Mouse (Mus musculus): ENCODE measurements around the gene B3gnt7. TPM values are rescaled to one million over a fixed set of nuclear protein-coding genes. Genes with fewer than 3 reads are reported as not detected.
A peak's percentile ranks its signal among the peaks of the same experiment; 100 is the strongest.

The B3gnt7 gene
- polyA plus RNA-seq, 1 experiment: 0.05 TPM

GRCm38 (mm10) chr1:86300093-86300492, 2.5 kb upstream of the B3gnt7 start:
- Histone ChIP-seq H3K9me3 (ENCODE audit: control insufficient read depth, low read length) (0 out of 2 replicates have a peak, but pooled peaks cover 3% of the 10 kb centered on the region), H3K4me1 (ENCODE audit: control insufficient read depth) (peaks cover 53% of the 10 kb centered on the region), H3K36me3 (ENCODE audit: control insufficient read depth) (no peaks in the 10 kb centered on the region), H3K27me3 (ENCODE audit: control insufficient read depth) (peaks cover 29% of the 10 kb centered on the region), H3K4me3 (replicated peaks) (no peak overlapping the region)
- TF ChIP-seq TAL1 (IDR thresholded peaks at IDR 0.05; ENCODE audit: low read length) (no peak), GATA1 (IDR thresholded peaks at IDR 0.05; ENCODE audit: low read length) (no peak)

DNA sequence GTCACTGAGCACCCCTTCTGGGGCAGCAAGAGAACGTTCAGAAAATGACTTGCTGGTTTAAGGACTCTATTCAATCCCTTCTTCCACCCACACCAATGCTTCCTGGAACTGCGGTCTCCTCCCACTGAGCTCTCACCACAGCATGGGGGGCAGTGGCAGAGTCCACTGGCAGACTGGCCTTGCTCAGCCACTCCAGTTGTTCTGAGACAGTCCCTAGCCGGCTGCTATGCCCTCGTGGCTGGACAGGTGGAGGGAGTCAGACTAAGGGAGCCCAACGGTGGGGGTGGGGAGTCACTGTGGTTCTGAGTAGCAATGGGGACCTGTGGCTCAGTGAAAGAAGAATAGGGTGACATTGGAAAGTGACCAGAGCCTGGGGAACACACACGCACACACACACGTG, 1.9 kb upstream of the B3gnt7 start:
- H3K4me3 ChIP-seq (replicated peaks): no peak overlapping the region
- H3K27me3 ChIP-seq (ENCODE audit: control insufficient read depth): peaks cover 32% of the 10 kb centered on the region
- H3K4me1 ChIP-seq (ENCODE audit: control insufficient read depth): peaks cover 53% of the 10 kb centered on the region
- H3K9me3 ChIP-seq (ENCODE audit: control insufficient read depth, low read length): peaks cover 9% of the 10 kb centered on the region; the same call in 1 of the 2 replicates
- peaks cover 5% of the 10 kb centered on the region for H3K36me3 ChIP-seq (ENCODE audit: control insufficient read depth)
- TF ChIP-seq GATA1 (IDR thresholded peaks at IDR 0.05; ENCODE audit: low read length) (no peak), TAL1 (IDR thresholded peaks at IDR 0.05; ENCODE audit: low read length) (no peak)

DNA sequence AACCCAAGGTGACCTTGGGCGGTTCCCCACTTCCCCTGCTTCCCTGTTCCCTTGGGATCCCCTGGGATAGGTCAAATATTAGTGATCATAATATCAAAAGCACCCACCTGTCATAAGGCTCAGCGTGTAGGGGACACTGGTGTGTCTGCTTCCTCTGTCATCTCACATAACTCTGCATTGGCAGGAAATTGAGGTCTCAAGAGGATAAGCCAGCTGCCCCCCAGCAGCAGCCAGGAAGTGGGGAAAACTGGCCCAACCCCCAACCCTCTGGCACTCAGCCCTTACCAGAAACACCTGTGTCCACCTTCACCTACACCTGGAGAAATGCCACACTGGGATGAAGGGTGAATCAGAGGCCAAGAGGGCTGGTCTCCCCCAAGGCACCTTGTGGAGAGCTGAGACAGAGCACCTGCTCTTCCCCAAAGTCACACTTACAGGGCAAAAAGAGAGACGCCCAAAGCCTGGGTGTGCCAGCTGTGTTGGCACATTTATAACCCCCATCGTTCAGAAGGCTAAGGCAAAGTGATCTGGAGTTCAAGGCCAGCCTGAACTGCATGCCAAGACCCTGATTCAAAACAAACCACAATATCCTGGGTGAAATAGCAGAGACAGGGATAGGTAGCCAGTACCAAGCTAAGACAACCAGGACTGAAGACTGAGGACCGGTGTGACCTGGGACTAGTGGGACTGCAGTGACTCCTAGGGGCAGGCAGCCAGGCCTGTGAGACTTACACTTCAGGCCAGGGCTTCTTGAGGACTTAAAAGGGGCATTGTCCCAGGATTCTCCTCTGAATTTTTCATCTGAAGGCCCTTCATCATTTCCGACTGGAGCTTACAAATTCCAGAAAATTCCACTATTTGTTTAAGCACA, 1.2 kb upstream of the B3gnt7 start:
- no peak overlapping the region for H3K4me3 ChIP-seq (replicated peaks)
- H3K4me1 ChIP-seq (ENCODE audit: control insufficient read depth): peaks cover 55% of the 10 kb centered on the region
- no peak for TF ChIP-seq GATA1 (IDR thresholded peaks at IDR 0.05; ENCODE audit: low read length)
- no peak for TF ChIP-seq TAL1 (IDR thresholded peaks at IDR 0.05; ENCODE audit: low read length)
- peaks cover 10% of the 10 kb centered on the region for H3K36me3 ChIP-seq (ENCODE audit: control insufficient read depth)
- H3K27me3 ChIP-seq (ENCODE audit: control insufficient read depth): peaks cover 32% of the 10 kb centered on the region
- peaks cover 11% of the 10 kb centered on the region; the same call in 1 of the 2 replicates for H3K9me3 ChIP-seq (ENCODE audit: control insufficient read depth, low read length)

GRCm38 (mm10) chr1:86303063-86303872, 636 bp downstream of the B3gnt7 start:
- Histone ChIP-seq H3K4me1 (ENCODE audit: control insufficient read depth) (peaks cover 63% of the 10 kb centered on the region), H3K36me3 (ENCODE audit: control insufficient read depth) (peaks cover 11% of the 10 kb centered on the region), H3K9me3 (ENCODE audit: control insufficient read depth, low read length) (peaks cover 11% of the 10 kb centered on the region; the same call in 1 of the 2 replicates), H3K27me3 (ENCODE audit: control insufficient read depth) (peaks cover 32% of the 10 kb centered on the region), H3K4me3 (replicated peaks) (peak overlapping the region; percentile 64)
- TF ChIP-seq TAL1 (IDR thresholded peaks at IDR 0.05; ENCODE audit: low read length) (no peak), GATA1 (IDR thresholded peaks at IDR 0.05; ENCODE audit: low read length) (no peak)

DNA sequence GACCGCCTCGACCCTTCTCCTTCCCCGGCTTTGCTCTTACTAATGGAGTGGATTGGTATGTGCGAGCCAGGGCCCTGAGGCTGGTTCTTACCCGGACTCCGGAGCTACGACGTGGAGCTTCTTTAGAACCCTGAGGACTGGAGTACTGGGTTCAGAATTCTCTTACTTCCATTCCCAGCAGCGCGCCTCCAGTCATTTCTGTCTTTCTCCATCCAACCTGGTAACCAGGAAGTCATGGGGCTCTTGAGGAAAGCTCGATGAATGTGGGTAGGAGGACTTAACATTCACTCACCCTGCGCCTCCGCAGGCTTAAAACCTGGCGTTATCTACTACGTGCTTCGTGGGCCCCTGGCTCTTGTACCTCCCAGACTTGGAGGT, 1.2 kb downstream of the B3gnt7 start:
- peaks cover 62% of the 10 kb centered on the region for H3K4me1 ChIP-seq (ENCODE audit: control insufficient read depth)
- H3K36me3 ChIP-seq (ENCODE audit: control insufficient read depth): peaks cover 11% of the 10 kb centered on the region
- H3K27me3 ChIP-seq (ENCODE audit: control insufficient read depth): peaks cover 32% of the 10 kb centered on the region
- TF ChIP-seq TAL1 (IDR thresholded peaks at IDR 0.05; ENCODE audit: low read length) (no peak), GATA1 (IDR thresholded peaks at IDR 0.05; ENCODE audit: low read length) (no peak)
- H3K9me3 ChIP-seq (ENCODE audit: control insufficient read depth, low read length): peaks cover 11% of the 10 kb centered on the region; the same call in 1 of the 2 replicates
- H3K4me3 ChIP-seq (replicated peaks): peak overlapping the region; percentile 64

- Histone ChIP-seq H3K36me3 (ENCODE audit: control insufficient read depth) (peaks cover 29% of the 10 kb centered on the region), H3K4me1 (ENCODE audit: control insufficient read depth) (peaks cover 66% of the 10 kb centered on the region), H3K4me3 (replicated peaks) (no peak overlapping the region), H3K27me3 (ENCODE audit: control insufficient read depth) (peaks cover 32% of the 10 kb centered on the region), H3K9me3 (ENCODE audit: control insufficient read depth, low read length) (peaks cover 33% of the 10 kb centered on the region)
- no peak for TF ChIP-seq GATA1 (IDR thresholded peaks at IDR 0.05; ENCODE audit: low read length)
- no peak for TF ChIP-seq TAL1 (IDR thresholded peaks at IDR 0.05; ENCODE audit: low read length)
Observed at GRCm38 (mm10) chr1:86306686-86307085, 4.1 kb downstream of the B3gnt7 start.

GRCm38 (mm10) chr1:86307177-86307762, 4.6 kb downstream of the B3gnt7 start:
- TF ChIP-seq GATA1 (IDR thresholded peaks at IDR 0.05; ENCODE audit: low read length) (no peak), TAL1 (IDR thresholded peaks at IDR 0.05; ENCODE audit: low read length) (no peak)
- Histone ChIP-seq H3K36me3 (ENCODE audit: control insufficient read depth) (peaks cover 29% of the 10 kb centered on the region), H3K27me3 (ENCODE audit: control insufficient read depth) (peaks cover 30% of the 10 kb centered on the region), H3K4me1 (ENCODE audit: control insufficient read depth) (peaks cover 63% of the 10 kb centered on the region), H3K9me3 (ENCODE audit: control insufficient read depth, low read length) (peaks cover 35% of the 10 kb centered on the region), H3K4me3 (replicated peaks) (no peak overlapping the region)

DNA sequence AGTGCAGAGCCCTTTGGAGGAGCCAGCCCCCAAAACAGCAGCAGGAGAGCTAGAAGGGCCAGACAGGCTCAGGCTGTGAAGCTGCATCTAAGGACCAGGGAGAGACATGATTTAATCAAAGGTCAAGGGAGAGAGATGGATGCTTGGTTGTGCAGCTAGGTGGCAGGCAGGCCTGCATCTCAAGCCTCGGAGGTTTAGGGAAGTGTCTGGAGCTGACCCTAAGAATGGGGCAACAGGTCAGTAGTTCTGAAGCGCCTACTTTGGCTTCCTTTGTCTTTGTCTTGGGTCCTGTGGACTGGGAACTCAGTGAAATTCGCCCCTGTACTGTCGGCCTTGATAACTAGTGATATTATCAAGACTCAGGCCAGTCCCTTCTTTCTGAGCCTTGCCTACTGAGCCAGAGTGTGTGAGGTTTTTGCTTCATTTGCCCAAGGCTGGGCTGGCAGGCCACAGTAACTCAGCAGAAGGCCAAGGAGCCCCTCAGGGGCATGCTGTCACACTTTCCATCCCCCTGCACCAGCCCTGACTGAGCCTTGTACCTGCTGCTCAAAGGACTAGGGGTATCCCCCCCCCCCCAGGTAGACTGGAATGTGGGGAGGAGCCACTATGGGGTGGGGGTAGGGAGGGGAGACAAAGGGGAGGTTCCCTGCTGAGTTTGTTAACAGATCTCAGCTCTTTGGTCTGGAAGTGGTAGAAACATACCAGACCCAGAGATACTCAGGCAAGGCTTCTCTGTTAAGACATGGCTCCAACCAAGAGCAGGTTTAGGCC, 5.4 kb downstream of the B3gnt7 start:
- Histone ChIP-seq H3K4me3 (replicated peaks) (no peak overlapping the region), H3K36me3 (ENCODE audit: control insufficient read depth) (peaks cover 29% of the 10 kb centered on the region), H3K9me3 (ENCODE audit: control insufficient read depth, low read length) (peaks cover 40% of the 10 kb centered on the region), H3K27me3 (ENCODE audit: control insufficient read depth) (peaks cover 24% of the 10 kb centered on the region), H3K4me1 (ENCODE audit: control insufficient read depth) (peaks cover 63% of the 10 kb centered on the region)
- TF ChIP-seq TAL1 (IDR thresholded peaks at IDR 0.05; ENCODE audit: low read length): no peak
- TF ChIP-seq GATA1 (IDR thresholded peaks at IDR 0.05; ENCODE audit: low read length): no peak
